Mouse (Mus musculus) inflammation-experienced regulatory T-cells (primary cell): ENCODE data around the gene Ccdc126. TPM values are rescaled to one million over a fixed set of nuclear protein-coding genes. Genes with fewer than 3 reads are reported as not detected.

Source experiments
- polyA plus RNA-seq, 2 experiments: library from polyadenylated mRNA; unstranded; fragments of 100-300 nt; shearing (Covaris generic); gene quantifications; one replicate each; pipeline ENCODE4 v1.2.1; 2017

The Ccdc126 gene
- polyA plus RNA-seq, result 10 to 100 TPM; 11.9 to 18.3 TPM

GRCm38 (mm10) chr6:49318966-49319594, at the start of gene Ccdc126:
Gene Ccdc126 (plus strand): TSS chr6:49319274.

GRCm38 (mm10) chr6:49367159-49368054, 48.3 kb downstream of the Ccdc126 start, which contains the start of gene Fam221a:
Gene Fam221a (plus strand): TSS chr6:49367739.

Other genes with a start within 250 kb of the Ccdc126 start
- gene Malsu1, start 245.5 kb upstream of the Ccdc126 start, polyA plus RNA-seq, result 10 to 100 TPM; 71.3 to 77.4 TPM
- 1 to 10 TPM in 1 of 2 experiments, under 1 TPM in 1; 0.82 to 3.8 TPM for gene Igf2bp3, start 104.3 kb upstream of the Ccdc126 start, polyA plus RNA-seq
- gene Tra2a, start 55.2 kb upstream of the Ccdc126 start, polyA plus RNA-seq, result 10 to 100 TPM; 53.5 to 62.0 TPM
- 1 to 10 TPM; 2.7 to 4.3 TPM for gene Fam221a, start 48.5 kb downstream of the Ccdc126 start, polyA plus RNA-seq
- under 1 TPM; 0.11 to 0.55 TPM for gene Stk31, start 76.3 kb downstream of the Ccdc126 start, polyA plus RNA-seq